Mouse (Mus musculus): Measurements from ENCODE around the gene Olfr1186. TPM values are rescaled to one million over a fixed set of nuclear protein-coding genes. Genes with fewer than 3 reads are reported as not detected.
"Not testable (repeated sequence)": the region's sequence is repeated elsewhere in the genome, so short reads cannot be mapped to it uniquely, and the experiment has no call there.

Gene Olfr1186
- polyA plus RNA-seq (2015; fragmentation: Nextera tagmentation; extraction: Ambion mirVana), result not detected in 2 replicates

DNA sequence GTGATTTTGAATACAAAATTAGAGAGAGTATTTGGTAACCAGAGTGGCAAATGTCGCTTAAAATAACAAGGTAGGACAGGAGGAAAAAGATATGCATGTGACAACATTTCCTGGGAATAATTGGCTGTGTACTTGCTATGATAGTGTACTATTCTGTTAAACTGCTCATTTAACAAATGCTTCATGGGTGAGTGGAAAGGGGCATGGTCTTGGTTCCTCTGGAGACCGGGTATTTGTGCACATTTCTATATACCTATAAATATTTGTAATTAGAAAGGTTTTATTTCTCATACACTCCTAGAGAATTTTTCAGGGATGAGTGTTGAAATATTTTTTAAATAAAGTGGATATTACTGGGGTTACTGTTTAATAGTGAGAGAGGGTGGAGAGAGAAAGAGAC lies at the start of gene Olfr1186:
TSS of gene Olfr1186 (plus strand) at position 301 of the 400 bp plus-strand sequence.
- Histone ChIP-seq H3K4me3 (ENCODE audit: low read depth, low read length) (no peak within 1 kb of the TSS), H3K9me3 (ENCODE audit: low read length) (no peaks in the 10 kb centered on the region), H3K27me3 (replicated peaks; ENCODE audit: insufficient read depth, low read length) (no peaks in the 10 kb centered on the region), H3K4me1 (ENCODE audit: insufficient read depth, low read depth, low read length) (no peaks in the 10 kb centered on the region), H3K27ac (ENCODE audit: low read length) (no peak within 1 kb of the TSS), H3K36me3 (ENCODE audit: insufficient read depth, low read length) (no peaks in the 10 kb centered on the region), H3K4me2 (replicated peaks; ENCODE audit: low read depth, low read length) (no peak within 1 kb of the TSS), H3K9ac (replicated peaks; ENCODE audit: low read depth) (no peak within 1 kb of the TSS)
- 81% methylated on average over 2 of the region's 2 CpGs for WGBS
- DNase-seq (ENCODE audit: low spot score) (no peak), ATAC-seq (no peak)
- TF ChIP-seq EP300 (IDR thresholded peaks at IDR 0.05) (no peak), CTCF (IDR thresholded peaks at IDR 0.05) (no peak)

DNA sequence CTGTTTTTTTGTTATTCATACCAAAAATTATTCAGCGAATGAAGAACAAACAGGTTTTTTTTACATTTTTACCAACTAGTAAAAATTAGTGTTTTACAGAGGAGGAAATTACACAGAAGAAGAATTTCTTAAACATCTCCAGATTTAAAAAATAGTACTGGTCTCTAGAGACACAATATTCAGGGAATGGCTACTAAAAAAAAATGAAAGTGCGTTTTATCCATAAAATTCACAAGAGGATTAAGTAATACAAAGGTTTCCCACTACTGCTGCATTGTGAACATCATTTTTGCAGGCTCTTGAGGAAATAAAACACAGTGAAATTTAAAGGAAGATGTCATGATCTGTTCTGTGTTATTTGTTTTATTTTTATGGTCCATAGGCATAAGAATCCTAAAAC lies 35.1 kb upstream of the Olfr1186 start, which contains the start of gene Olfr1184:
TSS of gene Olfr1184 (plus strand) at position 301 of the 400 bp plus-strand sequence.
- Histone ChIP-seq H3K9me3 (ENCODE audit: low read length) (no peaks in the 10 kb centered on the region), H3K9ac (replicated peaks; ENCODE audit: low read depth) (no peak within 1 kb of the TSS), H3K4me3 (ENCODE audit: low read depth, low read length) (no peak within 1 kb of the TSS), H3K4me2 (replicated peaks; ENCODE audit: low read depth, low read length) (no peak within 1 kb of the TSS), H3K36me3 (ENCODE audit: insufficient read depth, low read length) (no peaks in the 10 kb centered on the region), H3K27ac (ENCODE audit: low read length) (no peak within 1 kb of the TSS), H3K27me3 (replicated peaks; ENCODE audit: insufficient read depth, low read length) (no peaks in the 10 kb centered on the region), H3K4me1 (ENCODE audit: insufficient read depth, low read depth, low read length) (no peaks in the 10 kb centered on the region)
- DNase-seq (ENCODE audit: low spot score) (no peak), ATAC-seq (no peak)
- 83% methylated on average over 2 of the region's 2 CpGs for WGBS
- TF ChIP-seq EP300 (IDR thresholded peaks at IDR 0.05) (no peak), CTCF (IDR thresholded peaks at IDR 0.05) (no peak)

DNA sequence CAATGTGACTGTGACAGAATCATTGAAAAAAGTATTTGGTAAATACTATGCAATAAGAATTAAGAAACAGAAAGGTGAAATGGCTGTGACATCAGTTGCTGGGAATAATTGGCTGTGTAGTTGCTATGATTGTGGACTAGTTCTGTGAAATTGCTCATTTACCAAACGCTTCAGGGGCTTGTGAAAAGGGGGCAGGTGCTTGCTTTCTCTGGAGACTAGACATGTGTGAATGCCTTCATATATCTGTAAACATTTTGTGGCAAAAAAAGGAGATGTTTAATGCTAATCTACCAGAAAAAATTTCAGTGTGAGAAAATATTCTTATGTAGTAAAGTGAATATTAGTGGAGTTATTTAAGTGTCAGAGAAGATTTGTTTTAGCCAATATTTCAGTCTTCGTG lies 25.3 kb upstream of the Olfr1186 start, which contains the start of gene Olfr1185-ps1:
TSS of gene Olfr1185-ps1 (plus strand) at position 301 of the 400 bp plus-strand sequence.
- DNase-seq (ENCODE audit: low spot score) (no peak), ATAC-seq (no peak)
- Histone ChIP-seq H3K9ac (replicated peaks; ENCODE audit: low read depth) (no peak within 1 kb of the TSS), H3K36me3 (ENCODE audit: insufficient read depth, low read length) (no peaks in the 10 kb centered on the region), H3K4me2 (replicated peaks; ENCODE audit: low read depth, low read length) (no peak within 1 kb of the TSS), H3K27ac (ENCODE audit: low read length) (no peak within 1 kb of the TSS), H3K4me1 (ENCODE audit: insufficient read depth, low read depth, low read length) (no peaks in the 10 kb centered on the region), H3K4me3 (ENCODE audit: low read depth, low read length) (no peak within 1 kb of the TSS), H3K9me3 (ENCODE audit: low read length) (no peaks in the 10 kb centered on the region), H3K27me3 (replicated peaks; ENCODE audit: insufficient read depth, low read length) (no peaks in the 10 kb centered on the region)
- WGBS, result 55% methylated on average over 2 of the region's 2 CpGs
- no peak for TF ChIP-seq EP300 (IDR thresholded peaks at IDR 0.05)
- TF ChIP-seq CTCF (IDR thresholded peaks at IDR 0.05), result no peak

DNA sequence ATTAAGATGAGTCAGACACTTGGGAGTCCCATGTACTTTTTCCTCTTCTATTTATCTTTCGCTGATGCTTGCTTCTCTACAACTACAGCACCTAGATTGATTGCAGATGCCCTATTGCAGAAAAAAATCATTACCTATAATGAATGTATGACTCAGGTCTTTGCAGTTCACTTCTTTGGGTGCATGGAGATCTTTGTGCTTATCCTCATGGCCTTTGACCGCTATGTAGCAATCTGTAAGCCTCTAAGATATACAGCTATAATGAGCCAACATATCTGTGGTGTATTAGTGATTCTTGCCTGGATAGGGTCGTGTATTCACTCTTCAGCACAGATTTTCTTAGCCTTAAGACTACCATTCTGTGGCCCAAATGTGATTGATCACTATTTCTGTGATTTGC lies 7.4 kb downstream of the Olfr1186 start:
- TF ChIP-seq EP300 (IDR thresholded peaks at IDR 0.05) (no peak), CTCF (IDR thresholded peaks at IDR 0.05) (no peak)
- no peak for ATAC-seq
- Histone ChIP-seq H3K4me3 (ENCODE audit: low read depth, low read length) (no peak overlapping the region), H3K9ac (replicated peaks; ENCODE audit: low read depth) (no peak overlapping the region), H3K4me2 (replicated peaks; ENCODE audit: low read depth, low read length) (no peak overlapping the region), H3K36me3 (ENCODE audit: insufficient read depth, low read length) (no peaks in the 10 kb centered on the region), H3K27ac (ENCODE audit: low read length) (no peak overlapping the region), H3K9me3 (ENCODE audit: low read length) (no peaks in the 10 kb centered on the region), H3K27me3 (replicated peaks; ENCODE audit: insufficient read depth, low read length) (no peaks in the 10 kb centered on the region), H3K4me1 (ENCODE audit: insufficient read depth, low read depth, low read length) (no peaks in the 10 kb centered on the region)
- 57% methylated on average over 3 of the region's 3 CpGs for WGBS
- no peak for DNase-seq (ENCODE audit: low spot score)

DNA sequence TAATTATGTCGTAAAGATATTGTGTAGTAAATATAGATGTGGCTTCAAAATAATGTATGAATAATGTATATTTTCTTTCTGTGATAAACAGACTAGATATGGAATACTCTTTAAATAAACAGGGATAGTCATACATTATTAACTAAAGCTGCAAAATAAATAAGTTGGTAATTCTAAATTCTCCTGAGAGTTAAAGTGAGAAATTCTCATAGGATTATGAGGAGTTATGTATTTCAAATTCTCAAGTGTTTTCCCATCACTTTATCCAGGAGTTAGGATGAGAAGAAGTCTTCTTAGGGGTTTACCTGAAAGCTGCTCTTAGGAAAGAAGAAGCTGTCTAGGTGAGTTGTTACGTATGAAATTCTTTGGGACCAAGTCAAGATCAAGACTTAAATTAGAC lies 38.3 kb downstream of the Olfr1186 start, which contains the start of gene Olfr1188:
TSS of gene Olfr1188 (plus strand) at position 301 of the 400 bp plus-strand sequence.
- WGBS, result 71% methylated on average over 2 of the region's 2 CpGs
- TF ChIP-seq EP300 (IDR thresholded peaks at IDR 0.05) (no peak), CTCF (IDR thresholded peaks at IDR 0.05) (no peak)

DNA sequence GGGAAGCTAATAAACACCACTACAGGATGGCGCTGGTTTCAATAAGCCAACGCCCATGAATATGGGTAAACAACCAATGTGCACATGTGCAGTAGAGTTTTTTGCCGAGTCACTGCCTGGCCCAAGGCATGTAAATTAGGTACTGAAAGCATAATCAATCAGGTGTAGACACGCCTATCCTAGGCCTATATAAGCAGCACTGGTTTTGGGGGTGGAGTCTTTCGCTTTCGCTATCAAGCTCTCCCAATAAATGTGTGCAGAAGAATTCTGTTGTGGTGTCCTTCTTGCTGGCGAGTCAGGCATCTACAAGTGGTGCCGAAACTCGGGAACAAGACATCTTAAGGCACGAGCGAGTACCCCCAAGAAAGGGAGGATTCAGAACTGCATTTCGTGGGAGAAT lies 54.3 kb downstream of the Olfr1186 start:
- not testable (repeated sequence) for DNase-seq (ENCODE audit: low spot score); H3K4me3 ChIP-seq (ENCODE audit: low read depth, low read length); H3K9ac ChIP-seq (replicated peaks; ENCODE audit: low read depth); H3K27ac ChIP-seq (ENCODE audit: low read length); H3K9me3 ChIP-seq (ENCODE audit: low read length); H3K4me1 ChIP-seq (ENCODE audit: insufficient read depth, low read depth, low read length); ATAC-seq; H3K36me3 ChIP-seq (ENCODE audit: insufficient read depth, low read length); H3K4me2 ChIP-seq (replicated peaks; ENCODE audit: low read depth, low read length); H3K27me3 ChIP-seq (replicated peaks; ENCODE audit: insufficient read depth, low read length)
- WGBS, result 86% methylated on average over 12 of the region's 12 CpGs

More for the DNA sequence above, 38.3 kb downstream of the Olfr1186 start, which contains the start of gene Olfr1188:
- Histone ChIP-seq H3K4me1 (ENCODE audit: insufficient read depth, low read depth, low read length) (no peaks in the 10 kb centered on the region), H3K27ac (ENCODE audit: low read length) (no peak within 1 kb of the TSS), H3K9ac (replicated peaks; ENCODE audit: low read depth) (no peak within 1 kb of the TSS), H3K27me3 (replicated peaks; ENCODE audit: insufficient read depth, low read length) (no peaks in the 10 kb centered on the region), H3K36me3 (ENCODE audit: insufficient read depth, low read length) (no peaks in the 10 kb centered on the region), H3K9me3 (ENCODE audit: low read length) (no peaks in the 10 kb centered on the region), H3K4me3 (ENCODE audit: low read depth, low read length) (no peak within 1 kb of the TSS), H3K4me2 (replicated peaks; ENCODE audit: low read depth, low read length) (no peak within 1 kb of the TSS)
- ATAC-seq (no peak), DNase-seq (ENCODE audit: low spot score) (no peak)

Other genes with a start within 250 kb of the Olfr1186 start
- gene Olfr1173, start 238.7 kb upstream of the Olfr1186 start, polyA plus RNA-seq (2015; fragmentation: Nextera tagmentation; extraction: Ambion mirVana), result not detected in 2 replicates
- gene Olfr1174-ps, start 203.4 kb upstream of the Olfr1186 start, polyA plus RNA-seq (2015; fragmentation: Nextera tagmentation; extraction: Ambion mirVana), result not detected in 2 replicates
- not detected in 2 replicates for gene Olfr1175-ps, start 191.3 kb upstream of the Olfr1186 start, polyA plus RNA-seq (2015; fragmentation: Nextera tagmentation; extraction: Ambion mirVana)
- gene Olfr1176, start 181.8 kb upstream of the Olfr1186 start, polyA plus RNA-seq (2015; fragmentation: Nextera tagmentation; extraction: Ambion mirVana), result not detected in 2 replicates
- gene Olfr1177-ps, start 172.1 kb upstream of the Olfr1186 start, polyA plus RNA-seq (2015; fragmentation: Nextera tagmentation; extraction: Ambion mirVana), result not detected in 2 replicates
- gene Olfr1178, start 131.5 kb upstream of the Olfr1186 start, polyA plus RNA-seq (2015; fragmentation: Nextera tagmentation; extraction: Ambion mirVana), result not detected in 2 replicates
- gene Olfr1179, start 112.1 kb upstream of the Olfr1186 start, polyA plus RNA-seq (2015; fragmentation: Nextera tagmentation; extraction: Ambion mirVana), result not detected in 2 replicates
- gene Olfr1180, start 99.4 kb upstream of the Olfr1186 start, polyA plus RNA-seq (2015; fragmentation: Nextera tagmentation; extraction: Ambion mirVana), result not detected in 2 replicates
- gene Olfr1181, start 92.4 kb upstream of the Olfr1186 start, polyA plus RNA-seq (2015; fragmentation: Nextera tagmentation; extraction: Ambion mirVana), result not detected in 2 replicates
- not detected in 2 replicates for gene Gm13757, start 69.4 kb upstream of the Olfr1186 start, polyA plus RNA-seq (2015; fragmentation: Nextera tagmentation; extraction: Ambion mirVana)
- gene Olfr1183, start 63.7 kb upstream of the Olfr1186 start, polyA plus RNA-seq (2015; fragmentation: Nextera tagmentation; extraction: Ambion mirVana), result not detected in 2 replicates
- not detected in 2 replicates for gene Olfr1184, start 35.0 kb upstream of the Olfr1186 start, polyA plus RNA-seq (2015; fragmentation: Nextera tagmentation; extraction: Ambion mirVana)
- not detected in 2 replicates for gene Olfr1185-ps1, start 25.2 kb upstream of the Olfr1186 start, polyA plus RNA-seq (2015; fragmentation: Nextera tagmentation; extraction: Ambion mirVana)
- gene Olfr1188, start 38.4 kb downstream of the Olfr1186 start, polyA plus RNA-seq (2015; fragmentation: Nextera tagmentation; extraction: Ambion mirVana), result not detected in 2 replicates
- not detected in 2 replicates for gene Olfr1189, start 67.9 kb downstream of the Olfr1186 start, polyA plus RNA-seq (2015; fragmentation: Nextera tagmentation; extraction: Ambion mirVana)
- gene Olfr1191-ps1, start 122.0 kb downstream of the Olfr1186 start, polyA plus RNA-seq (2015; fragmentation: Nextera tagmentation; extraction: Ambion mirVana), result not detected in 2 replicates
- gene Olfr1192-ps1, start 130.0 kb downstream of the Olfr1186 start, polyA plus RNA-seq (2015; fragmentation: Nextera tagmentation; extraction: Ambion mirVana), result not detected in 2 replicates
- gene Olfr1193, start 157.1 kb downstream of the Olfr1186 start, polyA plus RNA-seq (2015; fragmentation: Nextera tagmentation; extraction: Ambion mirVana), result not detected in 2 replicates
- gene Olfr1195, start 170.6 kb downstream of the Olfr1186 start, polyA plus RNA-seq (2015; fragmentation: Nextera tagmentation; extraction: Ambion mirVana), result not detected in 2 replicates
- not detected in 2 replicates for gene Olfr1196, start 186.0 kb downstream of the Olfr1186 start, polyA plus RNA-seq (2015; fragmentation: Nextera tagmentation; extraction: Ambion mirVana)
- gene Olfr1197, start 213.8 kb downstream of the Olfr1186 start, polyA plus RNA-seq (2015; fragmentation: Nextera tagmentation; extraction: Ambion mirVana), result not detected in 2 replicates
- gene Olfr1198, start 232.8 kb downstream of the Olfr1186 start, polyA plus RNA-seq (2015; fragmentation: Nextera tagmentation; extraction: Ambion mirVana), result not detected in 2 replicates
- not detected in 2 replicates for gene Olfr1199, start 241.9 kb downstream of the Olfr1186 start, polyA plus RNA-seq (2015; fragmentation: Nextera tagmentation; extraction: Ambion mirVana)